Mouse (Mus musculus) liver, embryonic 13.5 days (tissue): ENCODE data around the gene Htr1f. TPM values are rescaled to one million over a fixed set of nuclear protein-coding genes. Genes with fewer than 3 reads are reported as not detected.
"Not testable (repeated sequence)": the region's sequence is repeated elsewhere in the genome, so short reads cannot be mapped to it uniquely, and the experiment has no call there.

Experiments
- ATAC-seq: fragments of 200-750 bp; cut with Nextera tagmentation; 2 replicates; pipeline ENCODE4 v1.8.0; 2017; ENCODE audit warnings: low read depth, mild to moderate bottlenecking, moderate number of reproducible peaks, moderate library complexity
- DNase-seq: peaks from one replicate; pipeline ENCODE4 v3.0.0; 2022
- H3K27ac ChIP-seq: fragments of 300-500 bp; sonication (generic); 2 replicates; pipeline ENCODE4 v1.5.1; 2015; ENCODE audit warnings: moderate library complexity, mild to moderate bottlenecking, inconsistent platforms
- H3K27me3 ChIP-seq: fragments of 300-500 bp; sonication (generic); 2 replicates; pipeline ENCODE4 v1.6.1; 2015; ENCODE audit warnings: mild to moderate bottlenecking, inconsistent platforms
- H3K36me3 ChIP-seq: fragments of 300-500 bp; sonication (generic); 2 replicates; pipeline ENCODE4 v1.6.1; 2015; ENCODE audit warnings: mild to moderate bottlenecking, inconsistent platforms
- H3K4me1 ChIP-seq: fragments of 300-500 bp; sonication (generic); replicated peaks from 2 replicates; pipeline ENCODE4 v1.6.1; 2015; ENCODE audit warnings: inconsistent platforms
- H3K4me2 ChIP-seq: fragments of 300-500 bp; sonication (generic); 2 replicates; pipeline ENCODE4 v1.6.1; 2015; ENCODE audit warnings: inconsistent platforms, mild to moderate bottlenecking, moderate library complexity
- H3K4me3 ChIP-seq: fragments of 300-500 bp; sonication (generic); replicated peaks from 2 replicates; pipeline ENCODE4 v1.5.1; 2015; ENCODE audit warnings: mild to moderate bottlenecking, inconsistent platforms
- H3K9ac ChIP-seq: fragments of 300-500 bp; sonication (generic); 2 replicates; pipeline ENCODE4 v1.6.1; 2015; ENCODE audit warnings: mild to moderate bottlenecking, inconsistent platforms
- H3K9me3 ChIP-seq: fragments of 300-500 bp; sonication (generic); replicated peaks from 2 replicates; pipeline ENCODE4 v1.6.1; 2016; ENCODE audit warnings: inconsistent platforms
- WGBS: fragments of 180-500 bp; shearing (Covaris S2); methylation state at CpG from one replicate; pipeline ENCODE4 v1.1.7; 2015; ENCODE audit not compliant: insufficient replicate concordance; 5-methylcytosine and 5-hydroxymethylcytosine counted together
- polyA plus RNA-seq: library from polyadenylated mRNA; unstranded; fragments of >200 nt; fragmentation: Nextera tagmentation; extraction: Ambion mirVana; gene quantifications from 2 replicates; pipeline ENCODE4 v1.2.1, GENCODE M21; 2015

Gene Htr1f
- polyA plus RNA-seq = not detected in 2 replicates

GRCm38 (mm10) chr16:65105184-65105931, at the start of gene Htr1f:
Htr1f (minus strand) TSS chr16:65105854.
- Histone ChIP-seq H3K4me2 (peak within 1 kb of the TSS; percentile 10), H3K9ac (no peak within 1 kb of the TSS), H3K27me3 (peaks cover 28% of the 10 kb centered on the region), H3K27ac (no peak within 1 kb of the TSS), H3K36me3 (no peaks in the 10 kb centered on the region), H3K4me3 (peak within 1 kb of the TSS; percentile 16; the same call in 1 of the 2 replicates), H3K9me3 (no peaks in the 10 kb centered on the region), H3K4me1 (no peaks in the 10 kb centered on the region)
- no peak for ATAC-seq
- DNase-seq = no peak
- 5% methylated on average over 41 of the region's 41 CpGs for WGBS

GRCm38 (mm10) chr16:65139771-65140170, 34.1 kb upstream of the Htr1f start:
- no peaks in the 10 kb centered on the region for H3K9me3 ChIP-seq
- H3K9ac ChIP-seq = no peak overlapping the region
- no peaks in the 10 kb centered on the region for H3K4me1 ChIP-seq
- no peaks in the 10 kb centered on the region for H3K36me3 ChIP-seq
- H3K27ac ChIP-seq = no peak overlapping the region
- no peak overlapping the region for H3K4me2 ChIP-seq
- no peak overlapping the region for H3K4me3 ChIP-seq
- DNase-seq = no peak
- no peaks in the 10 kb centered on the region for H3K27me3 ChIP-seq
- 59% methylated on average over 2 of the region's 2 CpGs for WGBS
- ATAC-seq = no peak

- DNase-seq (no peak), ATAC-seq (no peak)
- Histone ChIP-seq H3K4me2 (no peak overlapping the region), H3K4me3 (no peak overlapping the region), H3K9ac (no peak overlapping the region), H3K9me3 (no peaks in the 10 kb centered on the region), H3K27me3 (no peaks in the 10 kb centered on the region), H3K27ac (no peak overlapping the region), H3K36me3 (no peaks in the 10 kb centered on the region), H3K4me1 (no peaks in the 10 kb centered on the region)
- 68% methylated on average over 2 of the region's 2 CpGs for WGBS
Measured at GRCm38 (mm10) chr16:65129391-65129790, 23.7 kb upstream of the Htr1f start.

- H3K4me2 ChIP-seq = no peak overlapping the region
- ATAC-seq (no peak), DNase-seq (no peak)
- 30% methylated on average over 3 of the region's 3 CpGs for WGBS
- H3K27me3 ChIP-seq = no peaks in the 10 kb centered on the region
- H3K4me1 ChIP-seq = no peaks in the 10 kb centered on the region
- H3K36me3 ChIP-seq = no peaks in the 10 kb centered on the region
- H3K27ac ChIP-seq = no peak overlapping the region
- H3K9me3 ChIP-seq = no peaks in the 10 kb centered on the region
- H3K9ac ChIP-seq = no peak overlapping the region
- H3K4me3 ChIP-seq = no peak overlapping the region
Measured at GRCm38 (mm10) chr16:65127846-65128245, 22.2 kb upstream of the Htr1f start.

- H3K4me3 ChIP-seq = no peak overlapping the region
- H3K9me3 ChIP-seq = no peaks in the 10 kb centered on the region
- no peaks in the 10 kb centered on the region for H3K4me1 ChIP-seq
- H3K27me3 ChIP-seq = no peaks in the 10 kb centered on the region
- H3K36me3 ChIP-seq = no peaks in the 10 kb centered on the region
- no peak for DNase-seq
- no peak overlapping the region for H3K4me2 ChIP-seq
- no peak overlapping the region for H3K9ac ChIP-seq
- no peak overlapping the region for H3K27ac ChIP-seq
- 51% methylated on average over 1 of the region's 1 CpGs for WGBS
- no peak for ATAC-seq
Measured at GRCm38 (mm10) chr16:65112221-65112620, 6.6 kb upstream of the Htr1f start.

GRCm38 (mm10) chr16:65093552-65093951, 12.1 kb downstream of the Htr1f start:
- no peak overlapping the region for H3K27ac ChIP-seq
- WGBS = 76% methylated on average over 5 of the region's 5 CpGs
- no peaks in the 10 kb centered on the region for H3K27me3 ChIP-seq
- no peak for ATAC-seq
- no peaks in the 10 kb centered on the region for H3K36me3 ChIP-seq
- no peaks in the 10 kb centered on the region for H3K9me3 ChIP-seq
- no peak overlapping the region for H3K9ac ChIP-seq
- H3K4me3 ChIP-seq = no peak overlapping the region
- H3K4me1 ChIP-seq = no peaks in the 10 kb centered on the region
- no peak for DNase-seq
- no peak overlapping the region for H3K4me2 ChIP-seq

GRCm38 (mm10) chr16:65083475-65083874, 22.2 kb downstream of the Htr1f start:
- H3K4me1 ChIP-seq = no peaks in the 10 kb centered on the region
- no peaks in the 10 kb centered on the region for H3K9me3 ChIP-seq
- no peak overlapping the region for H3K4me3 ChIP-seq
- no peak overlapping the region for H3K9ac ChIP-seq
- WGBS = 29% methylated on average over 2 of the region's 2 CpGs
- ATAC-seq = no peak
- DNase-seq = no peak
- no peaks in the 10 kb centered on the region for H3K27me3 ChIP-seq
- H3K4me2 ChIP-seq = no peak overlapping the region
- H3K27ac ChIP-seq = no peak overlapping the region
- H3K36me3 ChIP-seq = no peaks in the 10 kb centered on the region

GRCm38 (mm10) chr16:65069867-65070266, 35.8 kb downstream of the Htr1f start:
- DNase-seq (no peak), ATAC-seq (no peak)
- Histone ChIP-seq H3K27me3 (no peaks in the 10 kb centered on the region), H3K9me3 (no peaks in the 10 kb centered on the region), H3K27ac (no peak overlapping the region), H3K9ac (no peak overlapping the region), H3K4me1 (no peaks in the 10 kb centered on the region), H3K36me3 (no peaks in the 10 kb centered on the region), H3K4me3 (no peak overlapping the region), H3K4me2 (no peak overlapping the region)
- WGBS = 45% methylated on average over 1 of the region's 1 CpGs

- no peak overlapping the region for H3K27ac ChIP-seq
- H3K4me1 ChIP-seq = no peaks in the 10 kb centered on the region
- DNase-seq = no peak
Measured at GRCm38 (mm10) chr16:65066264-65066663, 39.4 kb downstream of the Htr1f start.

GRCm38 (mm10) chr16:65037660-65038425, 67.8 kb downstream of the Htr1f start:
- H3K36me3 ChIP-seq, H3K4me1 ChIP-seq, H3K27ac ChIP-seq, DNase-seq, ATAC-seq, H3K27me3 ChIP-seq, H3K4me3 ChIP-seq, H3K9me3 ChIP-seq, H3K4me2 ChIP-seq, H3K9ac ChIP-seq: not testable (repeated sequence)
- 71% methylated on average over 5 of the region's 5 CpGs for WGBS

More at GRCm38 (mm10) chr16:65066264-65066663, 39.4 kb downstream of the Htr1f start:
- H3K4me3 ChIP-seq = no peak overlapping the region
- ATAC-seq = no peak
- H3K9me3 ChIP-seq = no peaks in the 10 kb centered on the region
- no peak overlapping the region for H3K9ac ChIP-seq
- H3K36me3 ChIP-seq = no peaks in the 10 kb centered on the region
- no peak overlapping the region for H3K4me2 ChIP-seq
- no peaks in the 10 kb centered on the region for H3K27me3 ChIP-seq

GRCm38 (mm10) chr16:65029675-65030074, 76.0 kb downstream of the Htr1f start:
- Histone ChIP-seq H3K36me3 (no peaks in the 10 kb centered on the region), H3K27me3 (no peaks in the 10 kb centered on the region), H3K4me1 (no peaks in the 10 kb centered on the region), H3K4me3 (no peak overlapping the region), H3K9ac (no peak overlapping the region), H3K9me3 (0 out of 2 replicates have a peak, but pooled peaks cover 3% of the 10 kb centered on the region), H3K27ac (no peak overlapping the region), H3K4me2 (no peak overlapping the region)
- ATAC-seq (no peak), DNase-seq (no peak)
- WGBS = 87% methylated on average over 1 of the region's 1 CpGs
